Mouse (Mus musculus) MEL (cell line): Measurements from ENCODE around the gene Fam219a. TPM values are rescaled to one million over a fixed set of nuclear protein-coding genes. Genes with fewer than 3 reads are reported as not detected.

Source experiments
- DNase-seq: peaks from one replicate; pipeline ENCODE4 v3.0.0; 2011; ENCODE audit warnings: low read depth, low spot score
- H3K27ac ChIP-seq: 2 replicates; pipeline ENCODE4 v1.5.1; 2012; ENCODE audit warnings: low read depth, mild to moderate bottlenecking, control low read depth, low read length, moderate library complexity; ENCODE audit not compliant: control insufficient read depth
- H3K27me3 ChIP-seq, 2 experiments: fragments of 150-350 bp in 1 of 2; sonication (generic) in 1 of 2; 2 replicates each; pipeline ENCODE4 v1.6.1; 2012; ENCODE audit warnings: low read length in 2 of 2, mild to moderate bottlenecking in 2 of 2, improper control_type of control experiment in 1 of 2, moderate library complexity in 1 of 2; ENCODE audit not compliant: insufficient read depth in 2 of 2, control insufficient read depth in 1 of 2
- H3K36me3 ChIP-seq, 2 experiments: 2 replicates each; pipeline ENCODE4 v1.6.1; 2012 to 2014; ENCODE audit warnings: low read length in 2 of 2, improper control_type of control experiment in 1 of 2, inconsistent platforms in 1 of 2, mild to moderate bottlenecking in 1 of 2; ENCODE audit not compliant: insufficient read depth in 2 of 2, control insufficient read depth in 1 of 2
- H3K4me1 ChIP-seq, 2 experiments: fragments of 150-350 bp in 1 of 2; sonication (generic) in 1 of 2; 2 replicates each; pipeline ENCODE4 v1.6.1; 2012; ENCODE audit warnings: low read length in 2 of 2, improper control_type of control experiment in 1 of 2, mild to moderate bottlenecking in 1 of 2; ENCODE audit not compliant: insufficient read depth in 2 of 2, control insufficient read depth in 1 of 2
- H3K4me3 ChIP-seq, 2 experiments: fragments of 150-350 bp in 1 of 2; sonication (generic) in 1 of 2; 2 replicates each; pipeline ENCODE4 v1.5.1; 2012; ENCODE audit warnings: low read depth in 2 of 2, low read length in 2 of 2, mild to moderate bottlenecking in 2 of 2, moderate library complexity in 2 of 2, control low read depth in 1 of 2, improper control_type of control experiment in 1 of 2; ENCODE audit not compliant: control insufficient read depth in 1 of 2, insufficient read depth in 1 of 2
- H3K79me2 ChIP-seq: 2 replicates; pipeline ENCODE4 v1.6.1; 2012; ENCODE audit warnings: mild to moderate bottlenecking, low read length, moderate library complexity; ENCODE audit not compliant: control insufficient read depth, poor library complexity, insufficient read depth
- H3K9ac ChIP-seq: 2 replicates; pipeline ENCODE4 v1.6.1; 2012; ENCODE audit warnings: low read depth, mild to moderate bottlenecking, control low read depth, low read length, moderate library complexity; ENCODE audit not compliant: control insufficient read depth, poor library complexity, severe bottlenecking
- H3K9me3 ChIP-seq: fragments of 150-350 bp; sonication (generic); replicated peaks from 2 replicates; pipeline ENCODE4 v1.6.1; 2012; ENCODE audit warnings: mild to moderate bottlenecking, low read length, improper control_type of control experiment, moderate library complexity; ENCODE audit not compliant: insufficient read depth
- BHLHE40 ChIP-seq: IDR thresholded peaks from 2 replicates; pipeline ENCODE4 v1.6.1; 2012; ENCODE audit warnings: low read depth, mild to moderate bottlenecking, inconsistent platforms, low read length, improper control_type of control experiment, borderline replicate concordance
- CHD1 ChIP-seq: IDR thresholded peaks from 2 replicates; pipeline ENCODE4 v1.6.1; 2012; ENCODE audit warnings: low read depth, mild to moderate bottlenecking, inconsistent platforms, low read length, improper control_type of control experiment
- CTCF ChIP-seq, 3 experiments: IDR thresholded peaks in 2 of 3; conservative IDR thresholded peaks in 1 of 3; 2 replicates each; pipeline ENCODE4 v1.5.1; 2011 to 2012; ENCODE audit warnings: low read length in 3 of 3, low read depth in 2 of 3, mild to moderate bottlenecking in 2 of 3, improper control_type of control experiment in 1 of 3, inconsistent platforms in 1 of 3, mixed read lengths in 1 of 3, moderate library complexity in 1 of 3; ENCODE audit not compliant: control insufficient read depth in 1 of 3, insufficient read depth in 1 of 3, poor library complexity in 1 of 3, severe bottlenecking in 1 of 3
- E2F4 ChIP-seq: IDR thresholded peaks from 2 replicates; pipeline ENCODE4 v1.6.1; 2011; ENCODE audit warnings: low read depth, low read length, improper control_type of control experiment, borderline replicate concordance
- ELF1 ChIP-seq: IDR thresholded peaks from 2 replicates; pipeline ENCODE4 v1.6.1; 2014; ENCODE audit warnings: low read depth, mild to moderate bottlenecking, inconsistent platforms, low read length, improper control_type of control experiment, moderate library complexity
- EP300 ChIP-seq, 2 experiments: IDR thresholded peaks; 2 replicates each; pipeline ENCODE4 v1.6.1; 2011; ENCODE audit warnings: improper control_type of control experiment in 2 of 2, low read length in 2 of 2, low read depth in 1 of 2, mild to moderate bottlenecking in 1 of 2
- ETS1 ChIP-seq: IDR thresholded peaks from 2 replicates; pipeline ENCODE4 v1.6.1; 2012; ENCODE audit warnings: low read depth, mild to moderate bottlenecking, inconsistent platforms, low read length, improper control_type of control experiment, moderate library complexity
- GATA1 ChIP-seq: IDR thresholded peaks from 2 replicates; pipeline ENCODE4 v1.6.1; 2011; ENCODE audit warnings: low read depth, low read length, improper control_type of control experiment
- JUND ChIP-seq: IDR thresholded peaks from 2 replicates; pipeline ENCODE4 v1.6.1; 2011; ENCODE audit warnings: low read depth, mild to moderate bottlenecking, improper control_type of control experiment, low read length
- KAT2A ChIP-seq: conservative IDR thresholded peaks from 2 replicates; pipeline ENCODE4 v1.6.1; 2012; ENCODE audit warnings: low read depth, low read length, improper control_type of control experiment, inconsistent platforms
- MAFK ChIP-seq: IDR thresholded peaks from 2 replicates; pipeline ENCODE4 v1.6.1; 2011; ENCODE audit warnings: low read depth, mild to moderate bottlenecking, low read length, improper control_type of control experiment, borderline replicate concordance
- MAZ ChIP-seq: IDR thresholded peaks from 2 replicates; pipeline ENCODE4 v1.6.1; 2012; ENCODE audit warnings: low read depth, mild to moderate bottlenecking, inconsistent platforms, low read length, improper control_type of control experiment
- MYB ChIP-seq: IDR thresholded peaks from 2 replicates; pipeline ENCODE4 v1.6.1; 2011; ENCODE audit warnings: mild to moderate bottlenecking, low read depth, low read length, improper control_type of control experiment
- NELFE ChIP-seq: IDR thresholded peaks from 2 replicates; pipeline ENCODE4 v1.6.1; 2011; ENCODE audit warnings: low read depth, low read length, improper control_type of control experiment
- POLR2AphosphoS5 ChIP-seq: IDR thresholded peaks from 2 replicates; pipeline ENCODE4 v1.6.1; 2012; ENCODE audit warnings: low read depth, borderline replicate concordance, mild to moderate bottlenecking, inconsistent platforms, low read length, moderate library complexity, mixed read lengths
- RCOR1 ChIP-seq: IDR thresholded peaks from 2 replicates; pipeline ENCODE4 v1.6.1; 2012; ENCODE audit warnings: low read depth, mild to moderate bottlenecking, inconsistent platforms, low read length, improper control_type of control experiment
- SIN3A ChIP-seq: IDR thresholded peaks from 2 replicates; pipeline ENCODE4 v1.6.1; 2012; ENCODE audit warnings: low read length, improper control_type of control experiment, inconsistent platforms
- TCF12 ChIP-seq: IDR thresholded peaks from 2 replicates; pipeline ENCODE4 v1.6.1; 2014; ENCODE audit warnings: low read depth, mild to moderate bottlenecking, inconsistent platforms, low read length, improper control_type of control experiment, moderate library complexity
- USF1 ChIP-seq: IDR thresholded peaks from 2 replicates; pipeline ENCODE4 v1.6.1; 2014; ENCODE audit warnings: low read depth, mild to moderate bottlenecking, inconsistent platforms, low read length, improper control_type of control experiment, moderate library complexity
- USF2 ChIP-seq, 2 experiments: IDR thresholded peaks; 2 replicates each; pipeline ENCODE4 v1.6.1; 2011 to 2012; ENCODE audit warnings: improper control_type of control experiment in 2 of 2, low read length in 2 of 2, borderline replicate concordance in 1 of 2, inconsistent platforms in 1 of 2, low read depth in 1 of 2, mild to moderate bottlenecking in 1 of 2; ENCODE audit not compliant: insufficient read depth in 1 of 2
- ZC3H11A ChIP-seq: IDR thresholded peaks from 2 replicates; pipeline ENCODE4 v1.6.1; 2012; ENCODE audit warnings: low read depth, mild to moderate bottlenecking, inconsistent platforms, low read length, improper control_type of control experiment
- ZMIZ1 ChIP-seq: IDR thresholded peaks from 2 replicates; pipeline ENCODE4 v1.6.1; 2012; ENCODE audit warnings: low read depth, mild to moderate bottlenecking, inconsistent platforms, low read length, improper control_type of control experiment, moderate library complexity
- ZNF384 ChIP-seq: IDR thresholded peaks from 2 replicates; pipeline ENCODE4 v1.6.1; 2012; ENCODE audit warnings: low read depth, mild to moderate bottlenecking, inconsistent platforms, low read length, improper control_type of control experiment
- polyA plus RNA-seq, 2 experiments: library from polyadenylated mRNA; stranded (reverse) in 1 of 2; unstranded in 1 of 2; fragments of >175 nt in 1 of 2; fragments of >200 nt in 1 of 2; gene quantifications; 2 replicates each; pipeline versions ENCODE4 v1.2.1 to v1.2.4; 2012; ENCODE audit warnings: low replicate concordance in 2 of 2, low read depth in 1 of 2; ENCODE audit not compliant: insufficient read length in 2 of 2, insufficient read depth in 1 of 2, missing spikeins in 1 of 2
- total RNA-seq: library from RNA; depleted of rRNA; stranded (reverse); fragments of 300-350 nt; gene quantifications from 2 replicates; pipeline ENCODE4 v1.2.3, GENCODE M21; 2012

Gene Fam219a
- total and polyA plus RNA-seq, 3 experiments: 0.85 to 3.8 TPM; not detected in 1

DNA sequence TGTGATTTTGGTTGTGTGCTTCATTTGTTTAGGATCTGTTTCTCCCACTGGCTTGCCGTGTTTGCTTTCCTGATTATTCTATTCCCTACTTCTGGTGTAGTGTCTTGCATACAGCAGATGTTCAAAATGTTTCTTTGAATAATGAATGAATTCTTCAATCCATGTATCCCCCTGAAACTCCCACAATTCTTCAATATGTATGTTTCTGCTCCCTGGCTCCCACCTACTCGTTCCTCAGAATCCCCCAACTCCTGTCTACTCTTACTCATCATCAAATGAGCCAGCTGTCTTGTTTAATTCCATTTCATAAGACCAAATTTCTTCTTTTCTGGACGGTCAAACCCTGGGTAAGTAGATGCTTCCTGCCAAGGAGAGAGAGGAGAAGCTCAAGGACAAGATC lies 12.2 kb downstream of the Fam219a start:
- H3K4me3 ChIP-seq: no peak overlapping the region
- H3K27me3 ChIP-seq: no peaks in the 10 kb centered on the region
- no peaks in the 10 kb centered on the region for H3K9me3 ChIP-seq
- no peak for TF ChIP-seq KAT2A
- TF ChIP-seq GATA1: no peak
- no peak for TF ChIP-seq ZMIZ1
- TF ChIP-seq ELF1: no peak
- no peak for TF ChIP-seq MAFK
- H3K9ac ChIP-seq: no peak overlapping the region
- no peaks in the 10 kb centered on the region for H3K36me3 ChIP-seq
- DNase-seq: no peak
- no peak overlapping the region for H3K27ac ChIP-seq
- no peaks in the 10 kb centered on the region for H3K79me2 ChIP-seq
- H3K4me1 ChIP-seq: no peaks in the 10 kb centered on the region

- Histone ChIP-seq H3K9me3 (no peaks in the 10 kb centered on the region), H3K4me3 (no peak overlapping the region), H3K4me1 (no peaks in the 10 kb centered on the region), H3K36me3 (no peaks in the 10 kb centered on the region), H3K27me3 (no peaks in the 10 kb centered on the region), H3K27ac (no peak overlapping the region), H3K9ac (no peak overlapping the region), H3K79me2 (no peaks in the 10 kb centered on the region)
- TF ChIP-seq JUND: no peak
- TF ChIP-seq CTCF (IDR thresholded peaks at IDR 0.05 in 2 of 3, conservative IDR thresholded peaks at IDR 0.05 in 1 of 3; ENCODE audit: control insufficient read depth in 1 of 3, insufficient read depth in 1 of 3, low read depth in 2 of 3, low read length in 3 of 3, poor library complexity in 1 of 3, severe bottlenecking in 1 of 3): no peak
- no peak for TF ChIP-seq ZNF384
- TF ChIP-seq NELFE: no peak
- no peak for TF ChIP-seq ETS1
- TF ChIP-seq KAT2A: no peak
- TF ChIP-seq MYB: no peak
- no peak for TF ChIP-seq CHD1
- DNase-seq: no peak
These were observed 12.9 kb downstream of the Fam219a start for GRCm38 (mm10) chr4:41556311-41556953.

GRCm38 (mm10) chr4:41554994-41555663 lies 14.2 kb downstream of the Fam219a start:
- H3K27me3 ChIP-seq: no peaks in the 10 kb centered on the region
- H3K4me3 ChIP-seq: no peak overlapping the region
- no peak for DNase-seq
- H3K79me2 ChIP-seq: no peaks in the 10 kb centered on the region
- H3K9ac ChIP-seq: no peak overlapping the region
- H3K9me3 ChIP-seq: no peaks in the 10 kb centered on the region
- no peaks in the 10 kb centered on the region for H3K36me3 ChIP-seq
- TF ChIP-seq USF2 (IDR thresholded peaks at IDR 0.05; ENCODE audit: borderline replicate concordance in 1 of 2, insufficient read depth in 1 of 2, low read depth in 1 of 2, low read length in 2 of 2) (no peak), TCF12 (no peak), MAZ (no peak), USF1 (no peak), E2F4 (no peak), ELF1 (no peak), RCOR1 (no peak), SIN3A (no peak), ZC3H11A (no peak), KAT2A (no peak), CHD1 (no peak), GATA1 (no peak), POLR2AphosphoS5 (no peak), ZNF384 (no peak), EP300 (IDR thresholded peaks at IDR 0.05; ENCODE audit: low read depth in 1 of 2, low read length in 2 of 2) (no peak), BHLHE40 (no peak)
- H3K27ac ChIP-seq: no peak overlapping the region
- H3K4me1 ChIP-seq: no peaks in the 10 kb centered on the region
